Mouse (Mus musculus) limb, embryonic 11.5 days (tissue): ENCODE measurements around the gene Cldn22. TPM values are rescaled to one million over a fixed set of nuclear protein-coding genes. Genes with fewer than 3 reads are reported as not detected.
A peak's percentile ranks its signal among the peaks of the same experiment; 100 is the strongest.

Experiments used
- ATAC-seq: fragments of 200-750 bp; cut with Nextera tagmentation; 2 replicates; pipeline ENCODE4 v1.8.0; 2017; ENCODE audit warnings: low read depth; ENCODE audit not compliant: insufficient number of reproducible peaks, low FRiP score, low TSS enrichment
- DNase-seq: peaks from one replicate; pipeline ENCODE4 v3.0.0-alpha.2; 2015; ENCODE audit warnings: low spot score
- H3K27ac ChIP-seq: fragments of 300-500 bp; sonication (generic); replicated peaks from 2 replicates; pipeline ENCODE4 v1.5.1; 2014; ENCODE audit warnings: low read depth, mild to moderate bottlenecking, low read length
- H3K27me3 ChIP-seq: fragments of 300-500 bp; sonication (generic); 2 replicates; pipeline ENCODE4 v1.6.1; 2014; ENCODE audit warnings: mild to moderate bottlenecking, low read length, mixed read lengths; ENCODE audit not compliant: control insufficient read depth, insufficient read depth
- H3K36me3 ChIP-seq: fragments of 300-500 bp; sonication (generic); 2 replicates; pipeline ENCODE4 v1.6.1; 2014; ENCODE audit warnings: mild to moderate bottlenecking, low read length, moderate library complexity, mixed read lengths; ENCODE audit not compliant: control insufficient read depth, insufficient read depth
- H3K4me1 ChIP-seq: fragments of 300-500 bp; sonication (generic); 2 replicates; pipeline ENCODE4 v1.6.1; 2014; ENCODE audit warnings: low read length, mixed read lengths; ENCODE audit not compliant: control insufficient read depth, insufficient read depth
- H3K4me2 ChIP-seq: fragments of 300-500 bp; sonication (generic); 2 replicates; pipeline ENCODE4 v1.6.1; 2014; ENCODE audit warnings: low read depth, mild to moderate bottlenecking, moderate library complexity; ENCODE audit not compliant: severe bottlenecking
- H3K4me3 ChIP-seq: fragments of 300-500 bp; sonication (generic); 2 replicates; pipeline ENCODE4 v1.5.1; 2014; ENCODE audit warnings: low read depth, low read length
- H3K9ac ChIP-seq: fragments of 300-500 bp; sonication (generic); 2 replicates; pipeline ENCODE4 v1.6.1; 2014; ENCODE audit warnings: mild to moderate bottlenecking, low read length
- H3K9me3 ChIP-seq: fragments of 300-500 bp; sonication (generic); 2 replicates; pipeline ENCODE4 v1.6.1; 2016; ENCODE audit warnings: low read length; ENCODE audit not compliant: control insufficient read depth
- WGBS: fragments of 180-500 bp; shearing (Covaris S2); extraction: QIAGEN DNeasy Blood & Tissue Kit; methylation state at CpG from one replicate; pipeline ENCODE4 v1.1.7; 2014; 5-methylcytosine and 5-hydroxymethylcytosine counted together
- polyA plus RNA-seq: library from polyadenylated mRNA; unstranded; fragments of >200 nt; fragmentation: Nextera tagmentation; extraction: Ambion mirVana; gene quantifications from 2 replicates; pipeline ENCODE4 v1.2.1, GENCODE M21; 2014

Cldn22 gene
- polyA plus RNA-seq, 1 experiment from 2014 or later: not detected

DNA sequence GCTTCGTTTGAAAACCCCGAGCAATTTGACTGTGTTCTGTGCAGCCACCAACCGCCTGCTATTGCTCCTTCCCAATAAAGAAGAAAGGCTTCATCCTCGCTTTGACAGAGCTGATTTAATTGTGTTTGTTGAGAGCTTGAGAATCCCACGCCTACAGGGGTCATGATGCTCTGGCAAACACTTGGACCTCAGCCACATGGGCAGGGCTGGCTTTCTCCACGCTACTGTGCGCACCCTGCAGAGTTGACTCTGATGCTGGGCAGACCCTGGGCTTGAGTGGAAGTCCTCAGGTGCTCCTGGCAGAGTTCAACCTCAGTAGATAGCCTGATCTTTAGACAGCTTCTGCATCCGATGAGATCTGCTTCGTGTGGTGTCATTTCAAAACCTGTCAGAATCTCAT is 32.3 kb upstream of the Cldn22 start:
- ATAC-seq (no peak), DNase-seq (no peak)
- Histone ChIP-seq H3K27me3 (no peaks in the 10 kb centered on the region), H3K9me3 (no peaks in the 10 kb centered on the region), H3K4me2 (no peak overlapping the region), H3K4me3 (no peak overlapping the region), H3K9ac (no peak overlapping the region), H3K4me1 (no peaks in the 10 kb centered on the region), H3K36me3 (no peaks in the 10 kb centered on the region), H3K27ac (no peak overlapping the region)
- WGBS: 66% methylated on average over 9 of the region's 9 CpGs

DNA sequence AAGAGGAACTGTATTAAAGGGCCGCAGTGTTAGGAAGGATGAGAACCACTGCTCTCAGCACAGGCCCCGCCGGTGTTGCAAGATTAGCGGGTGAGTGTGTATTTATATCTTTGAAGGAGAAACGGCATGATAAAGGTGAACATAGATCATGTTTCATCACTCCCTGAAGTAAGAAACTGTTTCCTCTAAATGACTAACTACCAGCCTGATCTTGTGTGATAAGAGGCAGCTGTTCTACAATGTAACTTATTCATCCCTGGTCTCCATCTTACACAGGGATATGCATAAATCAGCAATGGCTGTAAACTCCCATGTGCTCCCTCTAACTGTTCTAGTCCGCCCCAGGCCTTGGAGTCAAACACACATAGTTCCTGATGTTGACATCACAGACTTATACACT is 24.8 kb upstream of the Cldn22 start:
- Histone ChIP-seq H3K9me3 (peaks cover 3% of the 10 kb centered on the region; the same call in 1 of the 2 replicates), H3K9ac (no peak overlapping the region), H3K36me3 (no peaks in the 10 kb centered on the region), H3K4me1 (no peaks in the 10 kb centered on the region), H3K27me3 (no peaks in the 10 kb centered on the region), H3K4me2 (no peak overlapping the region), H3K4me3 (no peak overlapping the region), H3K27ac (no peak overlapping the region)
- ATAC-seq: no peak
- DNase-seq: no peak
- 87% methylated on average over 6 of the region's 6 CpGs for WGBS

DNA sequence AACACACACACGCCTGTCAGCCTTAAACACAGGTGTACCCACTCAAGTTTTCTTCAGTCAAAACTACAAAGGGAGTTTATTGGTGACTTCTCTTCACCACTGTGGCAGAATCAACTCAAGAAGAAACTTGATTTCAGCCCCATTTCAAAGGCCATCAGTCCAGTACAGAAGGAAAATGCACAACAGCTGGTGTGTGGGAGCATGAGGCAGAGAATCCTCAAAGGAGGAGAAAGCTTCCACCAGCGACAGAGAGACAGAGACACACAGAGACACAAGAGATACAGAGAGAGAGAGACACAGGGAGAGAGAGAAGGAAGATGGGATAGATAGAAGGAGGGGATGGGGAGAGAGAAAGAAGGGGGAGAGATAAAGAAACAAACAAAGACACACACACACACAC is 21.9 kb upstream of the Cldn22 start:
- no peak for DNase-seq
- WGBS: 81% methylated on average over 2 of the region's 2 CpGs
- H3K4me2 ChIP-seq: no peak overlapping the region
- no peak for ATAC-seq
- no peaks in the 10 kb centered on the region for H3K27me3 ChIP-seq
- peaks cover 3% of the 10 kb centered on the region; the same call in 1 of the 2 replicates for H3K9me3 ChIP-seq
- no peak overlapping the region for H3K27ac ChIP-seq
- no peak overlapping the region for H3K4me3 ChIP-seq
- H3K4me1 ChIP-seq: 0 out of 2 replicates have a peak, but pooled peaks cover 3% of the 10 kb centered on the region
- H3K36me3 ChIP-seq: no peaks in the 10 kb centered on the region
- no peak overlapping the region for H3K9ac ChIP-seq

DNA sequence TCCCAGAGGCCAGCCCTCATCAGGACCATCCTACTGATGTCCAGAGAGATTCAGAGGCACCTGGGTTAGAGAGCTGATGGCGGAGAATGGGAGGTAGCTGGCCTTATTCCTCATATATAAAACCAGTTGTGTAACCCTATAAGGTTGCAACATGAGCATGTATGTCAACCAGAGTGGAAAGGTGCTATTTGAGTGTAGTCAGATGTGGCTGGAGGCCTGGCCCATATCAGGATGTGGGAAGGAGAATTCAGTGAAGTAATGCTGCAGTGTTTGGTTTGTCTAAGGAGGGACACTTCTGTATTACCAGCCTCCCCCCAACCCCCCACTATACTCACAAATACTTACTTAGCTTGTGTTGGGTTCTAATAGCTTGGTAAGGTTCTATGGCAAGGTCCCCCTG is 20.0 kb upstream of the Cldn22 start:
- Histone ChIP-seq H3K9ac (no peak overlapping the region), H3K9me3 (peaks cover 3% of the 10 kb centered on the region; the same call in 1 of the 2 replicates), H3K27me3 (no peaks in the 10 kb centered on the region), H3K4me3 (no peak overlapping the region), H3K4me2 (no peak overlapping the region), H3K36me3 (no peaks in the 10 kb centered on the region), H3K27ac (no peak overlapping the region), H3K4me1 (0 out of 2 replicates have a peak, but pooled peaks cover 3% of the 10 kb centered on the region)
- 88% methylated on average over 1 of the region's 1 CpGs for WGBS
- no peak for ATAC-seq
- no peak for DNase-seq

- 86% methylated on average over 14 of the region's 14 CpGs for WGBS
- Histone ChIP-seq H3K27me3 (no peaks in the 10 kb centered on the region), H3K36me3 (no peaks in the 10 kb centered on the region), H3K4me1 (0 out of 2 replicates have a peak, but pooled peaks cover 3% of the 10 kb centered on the region), H3K4me3 (no peak overlapping the region), H3K9me3 (no peaks in the 10 kb centered on the region), H3K27ac (no peak overlapping the region), H3K4me2 (no peak overlapping the region), H3K9ac (no peak overlapping the region)
- no peak for DNase-seq
- ATAC-seq: no peak
These were observed 14.2 kb upstream of the Cldn22 start for GRCm38 (mm10) chr8:47809970-47810665.

DNA sequence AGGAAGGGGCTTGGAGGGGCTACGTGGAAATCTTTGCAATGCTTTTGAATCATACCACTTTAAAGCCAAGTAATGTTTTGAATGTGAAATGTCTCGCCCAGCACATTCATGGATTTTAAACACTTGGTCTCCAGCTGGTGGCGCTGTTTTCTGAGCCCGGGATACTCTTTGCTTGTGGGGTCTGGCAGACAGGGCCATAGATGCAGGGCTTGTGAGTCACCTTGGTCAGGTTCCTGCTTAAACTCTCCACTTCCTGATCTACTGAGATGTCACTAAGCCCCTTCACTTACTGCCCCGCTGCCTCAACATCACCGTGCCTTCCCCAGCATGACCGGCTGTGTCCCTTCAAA is 13.6 kb upstream of the Cldn22 start:
- H3K36me3 ChIP-seq: no peaks in the 10 kb centered on the region
- no peak overlapping the region for H3K4me3 ChIP-seq
- no peaks in the 10 kb centered on the region for H3K27me3 ChIP-seq
- no peak overlapping the region for H3K27ac ChIP-seq
- H3K9ac ChIP-seq: no peak overlapping the region
- DNase-seq (no peak), ATAC-seq (no peak)
- 79% methylated on average over 7 of the region's 7 CpGs for WGBS
- H3K9me3 ChIP-seq: no peaks in the 10 kb centered on the region
- 0 out of 2 replicates have a peak, but pooled peaks cover 3% of the 10 kb centered on the region for H3K4me1 ChIP-seq
- H3K4me2 ChIP-seq: no peak overlapping the region

GRCm38 (mm10) chr8:47811221-47811620 is 13.1 kb upstream of the Cldn22 start:
- no peak overlapping the region for H3K4me2 ChIP-seq
- 80% methylated on average over 12 of the region's 12 CpGs for WGBS
- DNase-seq (peak; percentile 50), ATAC-seq (no peak)
- H3K4me3 ChIP-seq: no peak overlapping the region
- no peak overlapping the region for H3K9ac ChIP-seq
- H3K27me3 ChIP-seq: no peaks in the 10 kb centered on the region
- 0 out of 2 replicates have a peak, but pooled peaks cover 3% of the 10 kb centered on the region for H3K4me1 ChIP-seq
- no peaks in the 10 kb centered on the region for H3K36me3 ChIP-seq
- no peak overlapping the region for H3K27ac ChIP-seq
- no peaks in the 10 kb centered on the region for H3K9me3 ChIP-seq

- Histone ChIP-seq H3K9me3 (no peaks in the 10 kb centered on the region), H3K4me2 (no peak overlapping the region), H3K27me3 (no peaks in the 10 kb centered on the region), H3K27ac (no peak overlapping the region), H3K4me1 (no peaks in the 10 kb centered on the region), H3K9ac (no peak overlapping the region), H3K36me3 (no peaks in the 10 kb centered on the region), H3K4me3 (no peak overlapping the region)
- no peak for DNase-seq
- no peak for ATAC-seq
- WGBS: 88% methylated on average over 8 of the region's 8 CpGs
These were observed 5.2 kb upstream of the Cldn22 start for GRCm38 (mm10) chr8:47819034-47819433.
